Mouse (Mus musculus) lung, postnatal 0 days (tissue): Measurements from ENCODE around the gene Sdhd. TPM values are rescaled to one million over a fixed set of nuclear protein-coding genes. Genes with fewer than 3 reads are reported as not detected.

Experiments
- ATAC-seq: fragments of 200-750 bp; cut with Nextera tagmentation; 2 replicates; pipeline ENCODE4 v1.8.0; 2017; ENCODE audit warnings: moderate library complexity
- DNase-seq: peaks from one replicate; pipeline ENCODE4 v3.0.0-alpha.2; 2016; ENCODE audit warnings: low spot score
- H3K27ac ChIP-seq: fragments of 300-500 bp; sonication (generic); 2 replicates; pipeline ENCODE4 v1.5.1; 2014; ENCODE audit warnings: antibody characterized with exemption, mild to moderate bottlenecking, low read length, mixed read lengths
- H3K27me3 ChIP-seq: fragments of 300-500 bp; sonication (generic); replicated peaks from 2 replicates; pipeline ENCODE4 v1.6.1; 2014; ENCODE audit warnings: low read length, mixed read lengths; ENCODE audit not compliant: insufficient read depth
- H3K36me3 ChIP-seq: fragments of 300-500 bp; sonication (generic); 2 replicates; pipeline ENCODE4 v1.6.1; 2014; ENCODE audit warnings: low read length, mixed read lengths; ENCODE audit not compliant: insufficient read depth
- H3K4me1 ChIP-seq: fragments of 300-500 bp; sonication (generic); 2 replicates; pipeline ENCODE4 v1.6.1; 2014; ENCODE audit warnings: antibody characterized with exemption, low read depth, low read length, mixed read lengths; ENCODE audit not compliant: insufficient read depth
- H3K4me2 ChIP-seq: fragments of 300-500 bp; sonication (generic); replicated peaks from 2 replicates; pipeline ENCODE4 v1.6.1; 2014; ENCODE audit warnings: low read depth, mild to moderate bottlenecking, low read length, moderate library complexity, mixed read lengths
- H3K4me3 ChIP-seq: fragments of 300-500 bp; sonication (generic); 2 replicates; pipeline ENCODE4 v1.5.1; 2014; ENCODE audit warnings: low read depth, low read length
- H3K9ac ChIP-seq: fragments of 300-500 bp; sonication (generic); replicated peaks from 2 replicates; pipeline ENCODE4 v1.6.1; 2014; ENCODE audit warnings: low read depth, mild to moderate bottlenecking
- H3K9me3 ChIP-seq: fragments of 300-500 bp; sonication (generic); 2 replicates; pipeline ENCODE4 v1.6.1; 2016; ENCODE audit warnings: low read length, mixed read lengths
- CTCF ChIP-seq: IDR thresholded peaks from 2 replicates; pipeline ENCODE4 v1.5.1; 2016; ENCODE audit warnings: antibody characterized with exemption, mild to moderate bottlenecking
- EP300 ChIP-seq: IDR thresholded peaks from 2 replicates; pipeline ENCODE4 v1.6.1; 2016; ENCODE audit warnings: antibody characterized with exemption, mild to moderate bottlenecking, control low read depth
- WGBS: fragments of 180-500 bp; shearing (Covaris S2); extraction: QIAGEN DNeasy Blood & Tissue Kit; methylation state at CpG from one replicate; pipeline ENCODE4 v1.1.7; 2014; 5-methylcytosine and 5-hydroxymethylcytosine counted together
- polyA plus RNA-seq: library from polyadenylated mRNA; unstranded; fragments of >200 nt; fragmentation: Nextera tagmentation; extraction: Ambion mirVana; gene quantifications from 2 replicates; pipeline ENCODE4 v1.2.1, GENCODE M21; 2015

Sdhd gene
- polyA plus RNA-seq, 1 experiment from 2014 or later, result 252 TPM

DNA sequence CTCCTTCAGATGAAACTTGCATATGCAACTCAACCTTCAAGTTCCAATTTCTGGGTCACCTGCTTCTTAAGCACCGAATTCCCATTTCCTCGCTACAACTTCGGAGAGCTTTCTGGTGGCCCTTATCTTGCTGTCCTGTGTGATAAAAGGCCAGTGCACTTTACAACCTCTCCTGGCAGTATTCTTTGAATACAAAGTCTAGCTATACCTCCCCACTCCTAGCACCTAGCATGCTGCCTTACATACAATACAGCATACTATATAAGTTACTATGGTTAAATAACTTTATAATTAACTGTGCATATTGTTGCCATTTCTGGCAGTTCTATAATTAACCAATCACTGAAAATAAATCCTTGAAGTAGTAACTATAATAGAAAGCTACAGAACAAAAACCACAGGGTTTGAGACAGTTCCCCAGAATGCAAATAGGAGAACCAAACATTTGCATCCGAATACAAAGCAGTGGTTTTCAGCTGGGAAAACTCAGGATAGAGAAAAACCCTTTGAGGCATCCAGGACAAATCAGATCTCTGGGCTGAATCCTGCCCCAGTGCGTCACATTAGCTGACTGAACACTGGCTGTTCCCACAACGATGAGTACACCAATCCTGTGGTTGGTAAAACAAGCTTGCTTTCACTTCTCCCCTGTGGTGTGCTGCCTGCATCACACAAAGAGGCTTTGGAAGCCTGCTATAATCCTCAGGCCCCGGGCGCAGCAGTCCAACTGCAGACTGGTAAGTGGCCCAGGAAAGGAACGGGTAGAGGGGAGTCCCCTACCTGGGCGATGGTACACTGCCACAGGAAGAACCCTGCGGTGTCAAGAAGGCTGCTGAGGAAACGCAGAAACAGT, 49.1 kb downstream of the Sdhd start, which contains the start of gene Il18:
TSS of gene Il18 (plus strand) at position 587 of the 853 bp plus-strand sequence.
- Histone ChIP-seq H3K9ac (peak within 1 kb of the TSS; percentile 0; the same call in 1 of the 2 replicates), H3K9me3 (no peaks in the 10 kb centered on the region), H3K27ac (no peak within 1 kb of the TSS; the same call in 1 of the 2 replicates), H3K4me3 (no peak within 1 kb of the TSS), H3K27me3 (no peaks in the 10 kb centered on the region), H3K4me1 (no peaks in the 10 kb centered on the region), H3K4me2 (peak within 1 kb of the TSS; percentile 9; the same call in 1 of the 2 replicates), H3K36me3 (no peaks in the 10 kb centered on the region)
- 29% methylated on average over 12 of the region's 12 CpGs for WGBS
- no peak for TF ChIP-seq CTCF
- TF ChIP-seq EP300, result no peak
- peak; percentile 53 for ATAC-seq
- DNase-seq, result peak; percentile 52

DNA sequence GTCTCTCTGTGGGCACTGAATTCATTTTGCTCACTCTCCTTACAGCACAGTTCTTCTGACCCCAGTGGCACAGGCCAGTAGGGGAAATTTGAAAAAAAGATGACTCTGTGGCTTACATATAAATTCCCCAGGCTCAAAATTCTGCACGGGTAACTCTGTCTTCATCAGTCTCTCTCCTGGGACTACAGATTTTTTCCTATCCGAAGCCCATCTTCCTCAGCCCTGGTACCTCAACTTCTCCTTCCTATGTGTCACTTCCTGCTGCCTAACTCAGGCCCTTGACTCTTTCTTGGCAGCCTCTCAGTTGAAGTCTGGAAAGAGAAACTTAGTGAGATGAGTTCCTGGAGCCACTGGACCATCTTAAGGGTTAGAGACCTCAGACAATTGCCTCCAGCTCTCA, 50.1 kb downstream of the Sdhd start:
- no peak overlapping the region for H3K9ac ChIP-seq
- no peaks in the 10 kb centered on the region for H3K4me1 ChIP-seq
- DNase-seq, result no peak
- H3K4me3 ChIP-seq, result no peak overlapping the region
- WGBS, result 62% methylated on average over 2 of the region's 2 CpGs
- no peak overlapping the region for H3K27ac ChIP-seq
- H3K4me2 ChIP-seq, result no peak overlapping the region
- no peaks in the 10 kb centered on the region for H3K27me3 ChIP-seq
- TF ChIP-seq CTCF (no peak), EP300 (no peak)
- no peak for ATAC-seq
- no peaks in the 10 kb centered on the region for H3K9me3 ChIP-seq
- H3K36me3 ChIP-seq, result no peaks in the 10 kb centered on the region

DNA sequence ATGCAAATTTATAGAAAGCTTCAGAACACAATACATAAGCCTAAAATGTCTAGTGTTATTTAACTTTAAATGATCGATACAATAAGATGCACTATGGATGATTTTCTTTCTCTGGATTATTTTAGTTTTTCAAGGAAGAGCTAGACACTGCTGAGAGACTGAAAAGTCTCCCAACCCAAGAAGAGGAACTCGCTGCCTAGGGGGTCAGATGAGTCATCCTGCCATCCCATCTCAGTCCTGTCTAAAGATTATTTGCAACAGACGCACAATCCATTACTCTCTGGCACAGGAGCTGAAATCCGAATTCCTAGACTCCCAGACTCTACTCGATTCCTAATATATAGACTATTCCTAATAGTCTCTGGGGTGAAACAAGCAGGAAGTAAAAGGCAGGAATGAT, 51.4 kb downstream of the Sdhd start:
- Histone ChIP-seq H3K9me3 (no peaks in the 10 kb centered on the region), H3K27me3 (no peaks in the 10 kb centered on the region), H3K4me1 (no peaks in the 10 kb centered on the region), H3K9ac (no peak overlapping the region), H3K27ac (no peak overlapping the region), H3K36me3 (no peaks in the 10 kb centered on the region), H3K4me2 (no peak overlapping the region), H3K4me3 (no peak overlapping the region)
- ATAC-seq (no peak), DNase-seq (no peak)
- 60% methylated on average over 5 of the region's 5 CpGs for WGBS
- TF ChIP-seq CTCF (no peak), EP300 (no peak)

DNA sequence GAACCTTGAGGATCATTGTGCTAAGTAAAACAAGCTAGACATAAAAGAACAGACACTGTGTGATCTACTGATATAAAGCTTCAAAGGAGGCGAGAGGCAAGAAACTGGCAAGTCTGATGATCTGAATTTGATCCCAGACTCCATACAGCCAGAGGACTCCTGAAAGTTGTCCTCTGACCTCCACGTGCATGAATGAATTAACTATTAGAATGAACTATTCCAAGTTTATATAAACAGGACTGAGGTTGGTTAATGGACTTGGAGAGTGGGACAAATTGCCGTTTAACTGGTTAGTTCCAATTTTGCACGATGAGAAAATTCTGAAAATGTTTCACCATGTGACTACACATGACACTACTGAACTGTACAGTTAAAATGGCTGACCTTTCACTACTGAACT, 54.7 kb downstream of the Sdhd start:
- H3K4me3 ChIP-seq, result no peak overlapping the region
- TF ChIP-seq EP300 (no peak), CTCF (no peak)
- DNase-seq, result no peak
- H3K36me3 ChIP-seq, result no peaks in the 10 kb centered on the region
- 49% methylated on average over 4 of the region's 4 CpGs for WGBS
- H3K9ac ChIP-seq, result no peak overlapping the region
- no peak overlapping the region for H3K27ac ChIP-seq
- H3K4me2 ChIP-seq, result no peak overlapping the region
- no peak for ATAC-seq
- H3K9me3 ChIP-seq, result no peaks in the 10 kb centered on the region
- H3K27me3 ChIP-seq, result no peaks in the 10 kb centered on the region
- H3K4me1 ChIP-seq, result no peaks in the 10 kb centered on the region

DNA sequence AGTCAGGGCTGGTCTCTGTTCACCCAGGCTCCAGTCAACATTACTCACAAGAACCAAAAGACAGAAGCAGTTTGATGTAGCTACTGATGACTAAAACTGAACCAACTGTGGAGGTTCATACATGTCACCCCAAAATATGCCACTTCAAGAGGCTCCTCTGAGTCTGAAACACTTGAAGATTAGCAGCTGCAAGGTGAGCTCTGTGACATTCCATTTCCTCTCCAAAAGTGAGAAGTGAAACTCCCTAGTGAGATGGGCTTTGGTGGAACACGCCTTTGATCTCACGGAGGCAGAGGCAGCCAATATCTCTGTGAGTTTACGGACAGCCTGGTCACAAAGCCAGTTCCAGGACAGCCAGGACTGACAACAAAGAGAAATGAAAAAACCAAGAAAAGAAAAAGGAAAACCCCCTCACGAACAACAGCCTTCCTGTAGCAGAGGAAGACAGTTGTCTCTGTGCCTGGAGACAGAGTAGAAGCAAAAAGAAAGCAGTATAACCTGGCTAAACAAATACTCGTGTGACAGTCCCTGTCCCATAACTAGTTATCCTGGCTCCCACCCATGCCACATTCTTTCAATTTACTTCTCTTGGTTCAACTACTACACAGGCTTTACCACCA, 55.6 kb downstream of the Sdhd start:
- Histone ChIP-seq H3K36me3 (no peaks in the 10 kb centered on the region), H3K4me3 (no peak overlapping the region), H3K4me1 (no peaks in the 10 kb centered on the region), H3K4me2 (no peak overlapping the region), H3K27ac (no peak overlapping the region), H3K27me3 (no peaks in the 10 kb centered on the region), H3K9me3 (no peaks in the 10 kb centered on the region), H3K9ac (no peak overlapping the region)
- ATAC-seq (no peak), DNase-seq (no peak)
- TF ChIP-seq EP300 (no peak), CTCF (no peak)
- WGBS, result 21% methylated on average over 5 of the region's 5 CpGs

Other genes with a start within 250 kb of the Sdhd start
- gene Plet1, start 109.3 kb downstream of the Sdhd start, polyA plus RNA-seq, result 53.8 and 60.8 TPM in 2 replicates
- gene Pts, start 75.1 kb downstream of the Sdhd start, polyA plus RNA-seq, result 76.0 and 79.4 TPM in 2 replicates
- gene Il18, start 49.0 kb downstream of the Sdhd start, polyA plus RNA-seq, result 26.8 and 29.3 TPM in 2 replicates
- 0.19 and 0.39 TPM in 2 replicates for gene Bco2, start 48.6 kb downstream of the Sdhd start, polyA plus RNA-seq
- gene Tex12, start 42.5 kb downstream of the Sdhd start, polyA plus RNA-seq, result not detected in 2 replicates
- 185 and 189 TPM in 2 replicates for gene Timm8b, start 98 bp upstream of the Sdhd start, polyA plus RNA-seq
- 14.5 and 16.6 TPM in 2 replicates for gene Pih1d2, start 13.5 kb upstream of the Sdhd start, polyA plus RNA-seq
- 25.2 and 26.5 TPM in 2 replicates for gene Nkapd1, start 13.7 kb upstream of the Sdhd start, polyA plus RNA-seq
- gene Dlat, start 56.0 kb upstream of the Sdhd start, polyA plus RNA-seq, result 27.2 and 30.0 TPM in 2 replicates
- 5.4 and 7.5 TPM in 2 replicates for gene Dixdc1, start 135.7 kb upstream of the Sdhd start, polyA plus RNA-seq
- 28.5 and 29.8 TPM in 2 replicates for gene 2310030G06Rik, start 142.7 kb upstream of the Sdhd start, polyA plus RNA-seq
- 442 and 571 TPM in 2 replicates for gene Cryab, start 147.5 kb upstream of the Sdhd start, polyA plus RNA-seq
- 30.8 and 32.4 TPM in 2 replicates for gene Hspb2, start 148.5 kb upstream of the Sdhd start, polyA plus RNA-seq
- 10.2 and 12.1 TPM in 2 replicates for gene Fdxacb1, start 164.4 kb upstream of the Sdhd start, polyA plus RNA-seq
- gene Alg9, start 171.2 kb upstream of the Sdhd start, polyA plus RNA-seq, result 17.9 and 19.0 TPM in 2 replicates
- 72.3 and 79.8 TPM in 2 replicates for gene 1110032A03Rik, start 171.7 kb upstream of the Sdhd start, polyA plus RNA-seq
- gene Ppp2r1b, start 241.5 kb upstream of the Sdhd start, polyA plus RNA-seq, result 26.0 and 28.4 TPM in 2 replicates